ENCODE assay signal across 20 mouse cellular contexts in genomic region chr17:83340895-83341524, GRCm38 (mm10). TPM values are rescaled to one million over a fixed set of nuclear protein-coding genes. Genes with fewer than 3 reads are reported as not detected.
DNase-seq lines count a peak whose midpoint lies in the region; ATAC-seq and TF ChIP-seq lines count a peak whose summit lies in the region.
"Had no signal": no experiment of that assay in that cellular context is flagged by ENCODE, and none has a peak within 500 bp of the region (broad histone marks: within the 10 kb centered on the region; RNA-seq: fewer than 3 reads in every experiment).

No protein-coding gene starts in this region.

- no peak for ATAC-seq in heart, embryonic 11.5 days (replicated peaks; ENCODE audit: insufficient number of reproducible peaks, low FRiP score, low TSS enrichment)
- 0 out of 2 replicates have a peak, but pooled peaks have one; percentile 49 for ATAC-seq in lung, embryonic 14.5 days (ENCODE audit: insufficient read depth)
- ATAC-seq: forebrain, embryonic 14.5 days; midbrain, embryonic 13.5 days had no signal

- TF ChIP-seq CTCF in spleen, adult 2 months (IDR thresholded peaks at IDR 0.05; ENCODE audit: extremely low read depth, insufficient read depth, insufficient read length, insufficient replicate concordance), result no peak
- TF ChIP-seq CTCF in lung, embryonic 14.5 days (IDR thresholded peaks at IDR 0.05; ENCODE audit: low read depth), result no peak

- no peak overlapping the region for H3K4me3 ChIP-seq in heart, embryonic 11.5 days (ENCODE audit: low read depth, low read length)
- H3K4me3 ChIP-seq in spleen, adult 2 months (ENCODE audit: extremely low read depth, insufficient read depth, insufficient read length), result no peak overlapping the region
- no peak overlapping the region for H3K4me3 ChIP-seq in lung, embryonic 14.5 days (ENCODE audit: low read depth, low read length)
- H3K4me3 ChIP-seq: erythroblast, embryonic 14.5 days; hindbrain, embryonic 10.5 days; limb, embryonic 15.5 days; midbrain, embryonic 13.5 days; myocyte; neural tube, embryonic 15.5 days had no signal

- intact Hi-C loops in heart, postnatal 14 days (cut with DNase I), result no loop called here

- peak overlapping the region; percentile 22; the same call in 1 of the 2 replicates for H3K4me2 ChIP-seq in heart, embryonic 11.5 days
- H3K4me2 ChIP-seq in lung, embryonic 14.5 days, result 0 out of 2 replicates have a peak overlapping the region, but pooled peaks have one; percentile 20
- H3K4me2 ChIP-seq: limb, embryonic 15.5 days; midbrain, embryonic 13.5 days; neural tube, embryonic 15.5 days had no signal

- H3K4me1 ChIP-seq in heart, embryonic 11.5 days (ENCODE audit: control insufficient read depth, insufficient read depth, low read length), result peaks cover 6% of the 10 kb centered on the region
- peaks cover 6% of the 10 kb centered on the region; the same call in 1 of the 2 replicates for H3K4me1 ChIP-seq in spleen, adult 2 months (ENCODE audit: control insufficient read depth, insufficient read depth, insufficient read length)
- H3K4me1 ChIP-seq in lung, embryonic 14.5 days (ENCODE audit: insufficient read depth), result no peaks in the 10 kb centered on the region
- H3K4me1 ChIP-seq: midbrain, embryonic 13.5 days; neural tube, embryonic 15.5 days had no signal

- H3K9ac ChIP-seq in heart, embryonic 11.5 days (ENCODE audit: low read depth, low read length), result no peak overlapping the region
- H3K9ac ChIP-seq in lung, embryonic 14.5 days, result no peak overlapping the region
- H3K9ac ChIP-seq: limb, embryonic 15.5 days; midbrain, embryonic 13.5 days; neural tube, embryonic 15.5 days had no signal

- no peaks in the 10 kb centered on the region for H3K27me3 ChIP-seq in heart, embryonic 11.5 days (ENCODE audit: control insufficient read depth, insufficient read depth, low read length)
- no peaks in the 10 kb centered on the region for H3K27me3 ChIP-seq in spleen, adult 2 months (ENCODE audit: control insufficient read depth, insufficient read depth, low read length)
- no peaks in the 10 kb centered on the region for H3K27me3 ChIP-seq in lung, embryonic 14.5 days (ENCODE audit: insufficient read depth, low read length)
- H3K27me3 ChIP-seq: CH12.LX; limb, embryonic 15.5 days; midbrain, embryonic 13.5 days; neural tube, embryonic 15.5 days had no signal

- no peaks in the 10 kb centered on the region for H3K9me3 ChIP-seq in heart, embryonic 11.5 days (replicated peaks; ENCODE audit: control insufficient read depth, low read length)
- H3K9me3 ChIP-seq in lung, embryonic 14.5 days (ENCODE audit: low read depth, low read length), result no peaks in the 10 kb centered on the region; the same call in 1 of the 2 replicates
- H3K9me3 ChIP-seq: limb, embryonic 15.5 days; midbrain, embryonic 13.5 days; neural tube, embryonic 15.5 days had no signal

- no peak overlapping the region for H3K27ac ChIP-seq in heart, embryonic 11.5 days (ENCODE audit: low read depth, low read length)
- peak overlapping the region; percentile 16; the same call in 1 of the 2 replicates for H3K27ac ChIP-seq in spleen, adult 2 months (ENCODE audit: insufficient read depth, low read length)
- H3K27ac ChIP-seq in lung, embryonic 14.5 days (ENCODE audit: low read depth), result peak overlapping the region; percentile 51; the same call in 1 of the 2 replicates
- H3K27ac ChIP-seq: hindbrain, embryonic 10.5 days; limb, embryonic 15.5 days; neural tube, embryonic 15.5 days had no signal

- 49% methylated on average over 16 of the region's 16 CpGs for WGBS in heart, embryonic 11.5 days (ENCODE audit: insufficient replicate concordance)
- 78% methylated on average over 16 of the region's 16 CpGs for WGBS in spleen, adult 2 months
- WGBS in lung, embryonic 14.5 days, result 28% methylated on average over 16 of the region's 16 CpGs

- DNase-seq in heart, postnatal 14 days, result no peak
- DNase-seq in spleen, adult 2 months (ENCODE audit: low read depth in 1 of 2, low spot score in 2 of 2), result no peak
- DNase-seq in spleen, postnatal 4 days (ENCODE audit: low spot score in 2 of 2), result no peak
- DNase-seq in lung, embryonic 14.5 days, result peak; percentile 39
- peak; percentile 57 to 80 for DNase-seq in lung, postnatal 4 days
- no peak for DNase-seq in urinary bladder, adult 2 months (ENCODE audit: low spot score)
- DNase-seq in right cerebral cortex, postnatal 14 days, result no peak
- DNase-seq: adrenal gland, postnatal 14 days; cerebellum, adult 9-11 months; embryo, embryonic 11 days; kidney, postnatal 4 days had no signal

- no peak for TF ChIP-seq POLR2A in spleen, adult 2 months (IDR thresholded peaks at IDR 0.05; ENCODE audit: low read depth, low read length)

- no peaks in the 10 kb centered on the region for H3K36me3 ChIP-seq in heart, embryonic 11.5 days (ENCODE audit: control insufficient read depth, insufficient read depth, low read length)
- no peaks in the 10 kb centered on the region for H3K36me3 ChIP-seq in spleen, adult 2 months (ENCODE audit: control insufficient read depth, insufficient read depth, low read length)
- no peaks in the 10 kb centered on the region for H3K36me3 ChIP-seq in lung, embryonic 14.5 days (ENCODE audit: insufficient read depth)
- H3K36me3 ChIP-seq: hindbrain, embryonic 10.5 days; limb, embryonic 15.5 days; midbrain, embryonic 13.5 days; neural tube, embryonic 15.5 days had no signal

RNA-seq across cellular contexts. Expression of gene Eml4, which starts 9.7 kb away (rescaled TPM):
- 24.4 and 35.0 TPM in 2 replicates for polyA plus RNA-seq in heart, embryonic 11.5 days (2014; fragmentation: Nextera tagmentation; extraction: Ambion mirVana)
- total RNA-seq in heart, postnatal 14 days (2021), result 1 to 10 TPM; 8.3 TPM
- 13.7 and 15.0 TPM in 2 replicates for polyA plus RNA-seq in spleen, adult 2 months (2012; rRNA removed)
- 51.4 and 55.3 TPM in 2 replicates for polyA plus RNA-seq in lung, embryonic 14.5 days (2014; fragmentation: Nextera tagmentation; extraction: Ambion mirVana)
- 17.4 and 19.6 TPM in 2 replicates for polyA plus RNA-seq in urinary bladder, adult 2 months (2012; rRNA removed)

Comparison
In these comparisons a context has a peak if more than half of its experiments do, and no peak if none do; other contexts are left out.
1. DNase-seq: peak in lung, embryonic 14.5 days (single experiment) and lung, postnatal 4 days (2 of 2); none in heart, postnatal 14 days (0 of 2), spleen, adult 2 months (0 of 2), spleen, postnatal 4 days (0 of 2), urinary bladder, adult 2 months (single experiment) and right cerebral cortex, postnatal 14 days (single experiment).